Mouse (Mus musculus): ENCODE measurements around the gene Krtap1-4.

DNA sequence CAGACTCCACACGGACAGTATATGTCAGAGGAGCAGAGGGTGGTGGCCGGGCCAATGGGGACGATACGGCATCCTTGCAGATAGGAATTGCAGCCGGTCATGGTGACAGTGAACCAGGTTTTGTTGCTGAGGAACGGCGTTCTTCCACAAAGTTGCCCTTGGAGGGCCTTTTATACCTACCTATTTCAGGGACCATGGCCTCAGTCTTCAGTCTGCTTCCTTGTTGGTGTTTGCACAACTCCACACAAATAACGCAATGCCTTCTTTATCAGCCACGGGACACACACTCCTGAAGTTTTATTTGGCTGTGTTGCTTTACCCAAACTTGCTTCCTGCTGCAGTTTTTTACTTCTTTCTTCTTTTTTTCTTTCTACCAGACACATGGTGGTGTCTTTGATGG, 24.1 kb downstream of the Krtap1-4 start, which contains the start of gene Gm11939:
- TF ChIP-seq CTCF (IDR thresholded peaks at IDR 0.05; ENCODE audit: low read depth) (no peak), EP300 (IDR thresholded peaks at IDR 0.05; ENCODE audit: low read depth) (no peak)

All from heart, postnatal 0 days (tissue).